Mouse (Mus musculus) lung, postnatal 36 days (tissue): ENCODE data around the gene Kcnh1.

Experiments
- DNase-seq: peaks from one replicate; pipeline ENCODE4 v3.0.0; 2022; ENCODE audit warnings: mixed read lengths

Kcnh1 gene

DNA sequence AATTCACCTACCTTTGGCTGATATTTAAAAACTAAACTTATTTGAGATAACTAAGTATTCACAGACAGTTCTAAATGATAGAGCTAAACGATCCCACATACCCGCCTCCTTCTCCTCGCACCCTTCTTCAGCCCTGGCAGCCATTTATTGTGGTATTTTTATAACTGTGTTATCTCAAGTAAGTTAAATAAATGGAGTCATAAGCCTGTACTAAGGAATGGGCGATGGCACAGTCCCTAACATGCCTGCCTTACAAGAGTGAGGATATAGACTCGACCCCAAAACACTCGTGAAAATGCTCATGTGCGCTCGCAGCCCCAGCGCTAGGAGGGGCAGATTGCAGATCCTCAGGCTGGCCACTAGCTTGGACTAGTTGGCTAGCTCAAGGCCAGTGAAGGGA lies 79.3 kb downstream of the Kcnh1 start:
- DNase-seq: no peak

- DNase-seq: no peak
Measured at GRCm38 (mm10) chr1:192277801-192278385, 87.3 kb downstream of the Kcnh1 start.

- DNase-seq: no peak
Measured at GRCm38 (mm10) chr1:192284340-192284739, 93.8 kb downstream of the Kcnh1 start.

- no peak for DNase-seq
Measured at GRCm38 (mm10) chr1:192284950-192285349, 94.4 kb downstream of the Kcnh1 start.

DNA sequence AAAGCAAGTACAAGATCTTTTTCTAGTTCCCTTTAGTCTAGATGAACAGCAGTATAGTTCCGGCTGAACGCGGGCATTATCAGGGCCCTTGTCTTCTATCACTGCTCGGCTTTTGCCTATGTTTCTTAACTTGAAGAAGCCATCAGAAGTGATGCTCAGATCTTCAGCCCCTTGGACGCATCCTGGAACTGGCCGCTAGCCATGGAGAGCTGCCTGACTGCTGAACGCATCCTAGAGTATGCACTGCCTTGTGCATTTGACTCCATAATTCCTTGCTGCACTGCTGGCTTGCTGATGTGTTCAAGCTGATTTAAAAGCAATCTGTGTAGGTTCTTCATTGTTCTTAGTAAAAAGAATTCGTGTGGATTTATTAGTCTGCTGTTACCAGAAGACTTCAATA lies 97.9 kb downstream of the Kcnh1 start:
- DNase-seq: no peak

DNA sequence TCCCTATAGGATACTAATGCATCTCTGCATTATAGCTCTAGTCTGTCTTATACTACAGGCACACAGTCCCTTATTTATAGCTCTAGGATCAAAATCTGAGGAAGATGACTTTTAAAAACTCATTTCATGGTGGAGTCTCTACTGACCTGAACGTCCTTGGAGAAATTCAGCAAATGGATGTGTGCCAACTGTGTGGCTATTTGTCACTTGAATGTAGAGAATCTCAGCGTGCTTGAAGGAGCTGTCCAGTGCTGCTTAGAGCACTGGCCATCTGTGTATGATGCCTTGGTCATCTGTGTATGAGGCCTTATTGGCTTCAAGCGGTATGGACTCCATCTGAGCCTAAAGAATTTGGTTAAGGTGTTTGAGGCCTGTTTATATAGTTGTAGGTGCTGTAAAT lies 100.7 kb downstream of the Kcnh1 start:
- no peak for DNase-seq

- no peak for DNase-seq
Measured at GRCm38 (mm10) chr1:192293391-192293790, 102.8 kb downstream of the Kcnh1 start.

DNA sequence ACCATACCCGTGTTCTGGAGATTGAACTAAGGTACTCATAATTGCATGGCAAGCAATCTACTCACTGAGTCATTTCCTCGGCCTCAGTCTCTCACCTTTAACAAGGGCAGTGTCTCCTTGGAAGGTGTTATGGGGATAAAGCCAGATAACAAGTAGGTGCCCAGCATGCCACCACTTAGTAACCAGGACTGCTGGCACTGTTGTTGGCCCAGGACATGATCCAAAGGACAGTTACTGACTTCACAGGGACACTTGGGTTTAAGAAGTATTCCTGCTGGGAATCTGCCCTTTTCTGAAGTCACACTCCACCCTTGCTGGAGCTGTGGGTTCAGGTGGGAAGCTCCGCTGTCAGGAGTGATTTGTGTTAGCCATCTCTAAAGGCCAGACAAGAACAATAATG lies 103.3 kb downstream of the Kcnh1 start:
- DNase-seq: no peak

DNA sequence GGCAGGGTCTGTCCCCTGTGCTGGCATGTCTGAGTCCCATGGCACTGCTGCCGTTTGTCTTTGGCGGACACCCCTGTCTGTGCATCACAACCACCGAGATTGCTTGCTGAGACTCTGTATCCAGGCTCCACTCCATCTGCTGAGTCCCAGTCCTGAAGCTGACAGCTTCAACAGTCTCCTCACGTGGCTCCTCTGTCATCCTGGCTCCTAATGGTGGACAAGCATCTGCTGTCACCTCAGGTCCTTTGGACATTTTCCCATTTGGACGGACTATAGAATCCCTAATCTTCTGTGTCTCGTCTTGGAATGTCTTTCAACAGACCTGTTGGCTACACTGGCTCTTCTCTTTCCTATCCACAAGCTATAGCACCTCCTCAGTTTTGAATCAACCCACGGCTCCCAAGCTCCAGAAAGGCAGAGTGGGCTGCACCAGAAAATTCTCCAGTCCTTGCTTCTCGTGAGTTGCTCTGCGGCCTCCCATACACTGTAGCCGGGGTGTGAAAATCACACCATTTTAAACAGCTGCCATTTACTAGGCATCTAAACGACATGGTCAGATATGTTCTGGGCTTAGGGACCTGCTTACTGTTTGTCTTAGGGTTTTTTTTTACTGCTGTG lies 104.8 kb downstream of the Kcnh1 start:
- no peak for DNase-seq

- DNase-seq: no peak
Measured at GRCm38 (mm10) chr1:192295902-192296301, 105.3 kb downstream of the Kcnh1 start.

GRCm38 (mm10) chr1:192297481-192298128 lies 107.0 kb downstream of the Kcnh1 start:
- DNase-seq: no peak

- peak; percentile 10 for DNase-seq
Measured at GRCm38 (mm10) chr1:192300417-192300816, 109.8 kb downstream of the Kcnh1 start.

DNA sequence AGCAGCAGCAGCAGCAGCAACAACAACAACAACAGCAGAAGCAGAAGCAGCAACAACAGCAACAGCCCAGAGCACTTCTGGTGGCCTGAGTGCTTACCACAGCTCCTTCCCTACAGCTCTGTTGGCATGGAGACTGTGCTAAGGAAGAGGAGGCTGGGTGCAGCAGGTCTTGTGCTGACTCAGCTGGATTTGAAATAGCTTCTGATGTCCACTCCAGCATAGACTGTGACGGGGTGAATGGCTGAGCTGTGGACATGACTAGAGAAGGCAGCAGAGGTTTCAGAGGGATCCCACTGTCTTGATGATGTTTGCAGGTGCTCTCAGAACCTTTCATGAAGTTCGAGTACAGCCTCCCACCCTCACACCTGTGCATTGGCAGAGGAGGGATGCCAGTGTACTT lies 113.0 kb downstream of the Kcnh1 start:
- DNase-seq: no peak

GRCm38 (mm10) chr1:192305155-192305554 lies 114.6 kb downstream of the Kcnh1 start:
- no peak for DNase-seq

DNA sequence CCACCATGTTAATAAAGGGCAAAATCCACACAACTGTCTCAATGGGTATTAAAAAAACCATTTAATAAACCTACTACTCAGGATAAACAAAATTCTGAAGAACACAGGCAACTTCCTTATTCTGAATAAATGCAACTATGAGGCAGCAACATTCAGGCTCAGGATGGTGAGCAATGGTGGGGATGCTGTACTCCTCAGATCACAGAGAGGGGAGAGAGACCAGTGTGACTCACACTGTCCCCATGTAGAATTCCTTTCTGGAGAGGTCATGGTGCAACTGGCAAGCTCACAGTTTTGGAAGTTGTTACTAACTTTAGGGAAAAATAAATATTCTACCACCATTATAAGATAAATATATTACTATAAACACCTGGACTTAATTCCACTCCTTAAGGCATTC lies 116.5 kb downstream of the Kcnh1 start:
- no peak for DNase-seq

GRCm38 (mm10) chr1:192311298-192311697 lies 120.7 kb downstream of the Kcnh1 start:
- DNase-seq: no peak

GRCm38 (mm10) chr1:192311851-192312438 lies 121.4 kb downstream of the Kcnh1 start:
- no peak for DNase-seq

- DNase-seq: no peak
Measured at GRCm38 (mm10) chr1:192312446-192312845, 121.9 kb downstream of the Kcnh1 start.

DNA sequence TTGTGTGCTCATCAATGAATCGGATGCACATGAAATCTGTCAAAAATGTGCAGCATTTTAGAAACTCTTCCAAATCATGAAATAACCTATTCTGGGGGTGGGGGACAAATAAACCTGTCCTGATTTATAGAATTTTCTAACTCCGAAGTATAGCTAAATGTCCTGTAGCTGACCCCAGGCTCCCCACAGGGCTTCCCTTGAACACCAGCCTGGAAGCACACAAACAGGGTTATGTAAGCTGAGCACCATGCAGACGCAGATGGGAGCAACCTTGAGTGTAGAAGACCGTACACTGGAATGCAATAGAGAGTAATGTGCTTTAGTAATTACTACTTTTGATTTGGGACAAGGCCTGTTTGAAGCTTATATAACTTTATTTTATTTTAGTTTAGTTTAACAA lies 122.4 kb downstream of the Kcnh1 start:
- no peak for DNase-seq

DNA sequence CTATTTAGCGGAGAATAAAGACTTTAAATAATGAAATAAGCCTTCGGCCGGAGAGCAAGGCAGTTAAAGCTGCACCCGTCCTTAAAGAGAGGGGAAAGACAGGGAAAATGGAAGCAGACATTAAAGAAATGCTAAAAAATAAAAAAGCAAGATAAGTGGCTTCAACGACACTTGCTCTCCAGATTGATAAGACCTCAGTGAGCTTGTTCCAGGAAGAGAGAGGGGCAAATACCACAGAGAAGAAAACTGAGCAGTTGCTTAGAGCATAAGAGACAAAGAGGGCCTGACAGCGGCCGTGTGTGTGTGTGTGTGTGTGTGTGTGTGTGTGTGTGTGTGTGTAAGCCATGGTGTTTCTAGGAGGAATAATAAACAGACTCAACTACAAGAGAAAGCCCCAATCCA lies 123.0 kb downstream of the Kcnh1 start:
- DNase-seq: no peak

- no peak for DNase-seq
Measured at GRCm38 (mm10) chr1:192314044-192314443, 123.5 kb downstream of the Kcnh1 start.

DNA sequence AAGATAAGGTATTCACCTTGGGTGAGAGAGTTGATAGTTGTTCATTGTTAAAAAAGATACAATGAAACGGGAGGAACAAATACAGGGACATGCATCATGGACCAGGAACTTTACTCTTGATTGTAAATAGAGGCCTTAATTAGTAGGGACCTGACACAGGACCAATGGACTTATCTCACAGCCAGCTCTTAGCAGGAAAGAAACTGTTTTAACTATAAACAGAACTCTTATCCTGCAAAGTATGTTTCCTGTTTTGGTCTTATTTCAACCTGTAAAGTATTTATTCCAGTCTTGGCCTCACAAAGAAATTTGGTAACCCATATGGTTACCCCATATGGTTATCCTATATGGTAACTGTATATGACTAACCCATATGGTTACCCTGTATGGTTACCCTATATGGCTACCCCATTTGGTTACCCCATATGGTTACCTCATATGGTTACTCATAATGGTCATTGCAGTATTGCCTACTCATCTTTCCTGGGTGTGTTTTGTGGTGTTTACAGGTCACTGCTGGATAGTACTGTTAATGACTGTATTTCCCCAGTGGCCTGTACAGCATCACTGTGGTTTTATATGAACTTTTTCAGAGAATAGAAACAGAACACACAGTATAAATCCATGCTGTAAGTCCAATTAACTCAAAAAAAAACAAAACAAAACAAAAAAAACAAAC lies 125.0 kb downstream of the Kcnh1 start:
- no peak for DNase-seq

DNA sequence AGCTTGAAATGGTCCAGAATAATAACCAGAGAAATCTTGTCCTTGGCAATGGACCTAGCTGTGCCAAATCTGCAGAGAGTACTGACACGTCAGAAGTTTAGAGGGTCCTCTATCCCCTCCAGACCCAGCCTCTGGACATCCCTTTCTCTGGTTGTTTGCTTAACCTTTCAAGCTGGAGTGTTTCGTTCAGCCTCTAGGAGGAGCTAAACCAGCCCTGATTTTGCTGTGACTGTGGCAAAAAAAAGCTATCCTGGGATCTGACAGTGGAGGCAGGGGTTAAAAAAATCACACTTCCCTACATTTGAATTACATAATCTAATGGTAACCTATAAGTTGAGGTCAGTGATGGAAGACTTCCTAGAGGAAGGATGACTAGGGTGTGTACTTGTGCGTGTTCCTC lies 133.6 kb downstream of the Kcnh1 start:
- no peak for DNase-seq

DNA sequence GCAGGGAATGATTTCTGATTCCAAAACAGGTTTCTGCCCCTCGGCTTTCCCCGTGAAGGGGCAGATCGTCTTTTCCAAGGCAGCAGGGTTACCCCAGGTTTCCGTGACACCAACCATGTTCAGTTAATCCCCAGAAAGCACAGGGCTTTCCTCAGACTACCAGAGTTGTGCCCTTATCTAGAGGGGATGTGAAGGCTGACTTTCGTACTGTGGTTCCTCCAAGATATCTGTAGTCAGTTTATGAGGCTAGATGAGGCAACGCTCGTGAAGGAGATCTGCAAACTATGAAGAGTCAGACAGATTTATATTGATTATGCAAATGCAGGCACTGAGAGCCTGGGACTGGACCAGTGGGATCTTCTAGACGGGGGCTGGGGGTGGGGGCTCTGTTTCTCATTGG lies 136.5 kb downstream of the Kcnh1 start:
- DNase-seq: no peak
